Mouse (Mus musculus) heart, embryonic 14.5 days (tissue): ENCODE data around the gene Bbox1. TPM values are rescaled to one million over a fixed set of nuclear protein-coding genes. Genes with fewer than 3 reads are reported as not detected.

Experiments
- ATAC-seq: fragments of 200-750 bp; cut with Nextera tagmentation; 2 replicates; pipeline ENCODE4 v1.8.0; 2017; ENCODE audit warnings: low read depth, moderate TSS enrichment; ENCODE audit not compliant: insufficient number of reproducible peaks, insufficient read depth, low FRiP score
- H3K27ac ChIP-seq, 2 experiments: fragments of 200-500 bp in 1 of 2; fragments of 300-500 bp in 1 of 2; sonication (generic) in 1 of 2; replicated peaks in 1 of 2; 2 replicates each; pipeline ENCODE4 v1.5.1; 2012 to 2014; ENCODE audit warnings: low read depth in 2 of 2, low read length in 2 of 2, control low read depth in 1 of 2, mild to moderate bottlenecking in 1 of 2, mixed read lengths in 1 of 2; ENCODE audit not compliant: control insufficient read depth in 1 of 2, insufficient read depth in 1 of 2
- H3K27me3 ChIP-seq: fragments of 300-500 bp; sonication (generic); 2 replicates; pipeline ENCODE4 v1.6.1; 2014; ENCODE audit warnings: mild to moderate bottlenecking, low read length, control low read depth; ENCODE audit not compliant: control insufficient read depth, insufficient read depth
- H3K36me3 ChIP-seq: fragments of 300-500 bp; sonication (generic); 2 replicates; pipeline ENCODE4 v1.6.1; 2014; ENCODE audit warnings: mild to moderate bottlenecking, control low read depth, low read length, mixed read lengths; ENCODE audit not compliant: control insufficient read depth, insufficient read depth
- H3K4me1 ChIP-seq, 2 experiments: fragments of 200-500 bp in 1 of 2; fragments of 300-500 bp in 1 of 2; sonication (generic) in 1 of 2; 2 replicates each; pipeline ENCODE4 v1.6.1; 2012 to 2014; ENCODE audit warnings: low read length in 2 of 2, control low read depth in 1 of 2, mixed read lengths in 1 of 2; ENCODE audit not compliant: control insufficient read depth in 2 of 2, insufficient read depth in 2 of 2
- H3K4me2 ChIP-seq: fragments of 300-500 bp; sonication (generic); 2 replicates; pipeline ENCODE4 v1.6.1; 2014; ENCODE audit warnings: mild to moderate bottlenecking, low read length
- H3K4me3 ChIP-seq, 2 experiments: fragments of 200-500 bp in 1 of 2; fragments of 300-500 bp in 1 of 2; sonication (generic) in 1 of 2; 2 replicates each; pipeline ENCODE4 v1.5.1; 2012 to 2014; ENCODE audit warnings: low read length in 2 of 2, mild to moderate bottlenecking in 2 of 2, control low read depth in 1 of 2, low read depth in 1 of 2, moderate library complexity in 1 of 2; ENCODE audit not compliant: control insufficient read depth in 1 of 2, insufficient read depth in 1 of 2
- H3K9ac ChIP-seq: fragments of 300-500 bp; sonication (generic); 2 replicates; pipeline ENCODE4 v1.6.1; 2014; ENCODE audit warnings: mild to moderate bottlenecking, low read length
- H3K9me3 ChIP-seq: fragments of 300-500 bp; sonication (generic); 2 replicates; pipeline ENCODE4 v1.6.1; 2016; ENCODE audit warnings: low read length, control low read depth; ENCODE audit not compliant: control insufficient read depth
- WGBS: fragments of 180-500 bp; shearing (Covaris S2); extraction: QIAGEN DNeasy Blood & Tissue Kit; methylation state at CpG from one replicate; pipeline ENCODE4 v1.1.7; 2014; 5-methylcytosine and 5-hydroxymethylcytosine counted together
- polyA plus RNA-seq: library from polyadenylated mRNA; unstranded; fragments of >200 nt; fragmentation: Nextera tagmentation; extraction: Ambion mirVana; gene quantifications from 2 replicates; pipeline ENCODE4 v1.2.1, GENCODE M21; 2014

Bbox1 gene
- polyA plus RNA-seq, 1 experiment from 2014 or later: 0.08 TPM

- H3K4me3 ChIP-seq: no peak overlapping the region
- no peaks in the 10 kb centered on the region for H3K27me3 ChIP-seq
- ATAC-seq: no peak
- H3K27ac ChIP-seq: no peak overlapping the region
- H3K4me2 ChIP-seq: no peak overlapping the region
- 66% methylated on average over 9 of the region's 9 CpGs for WGBS
- no peaks in the 10 kb centered on the region for H3K36me3 ChIP-seq
- H3K9me3 ChIP-seq: no peaks in the 10 kb centered on the region
- H3K4me1 ChIP-seq: peaks cover 0 to 4% of the 10 kb centered on the region in 2 experiments; a peak in 1 of 4 replicates
- H3K9ac ChIP-seq: no peak overlapping the region
Observed at GRCm38 (mm10) chr2:110232252-110232651, 82.1 kb downstream of the Bbox1 start.

DNA sequence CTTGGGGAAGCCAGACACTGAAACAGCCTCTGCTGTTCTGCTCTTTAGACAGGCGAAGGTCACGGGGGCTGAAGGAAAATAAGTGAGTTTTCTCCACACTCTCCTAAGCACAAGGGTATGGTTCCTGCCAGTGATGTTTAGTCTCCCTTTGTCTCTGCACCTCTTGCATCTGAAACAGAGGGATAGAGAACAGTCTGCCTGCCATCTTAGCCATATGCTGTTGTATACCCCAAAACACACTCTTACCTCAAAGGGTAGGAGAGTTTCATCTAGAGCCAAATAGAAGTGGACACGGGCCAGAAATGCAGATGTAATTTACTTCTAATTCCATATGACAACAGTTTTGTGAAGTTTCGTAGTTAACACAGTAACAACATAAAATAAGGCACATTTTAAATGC lies 83.6 kb downstream of the Bbox1 start:
- no peak for ATAC-seq
- H3K27ac ChIP-seq: no peak overlapping the region
- WGBS: 80% methylated on average over 4 of the region's 4 CpGs

DNA sequence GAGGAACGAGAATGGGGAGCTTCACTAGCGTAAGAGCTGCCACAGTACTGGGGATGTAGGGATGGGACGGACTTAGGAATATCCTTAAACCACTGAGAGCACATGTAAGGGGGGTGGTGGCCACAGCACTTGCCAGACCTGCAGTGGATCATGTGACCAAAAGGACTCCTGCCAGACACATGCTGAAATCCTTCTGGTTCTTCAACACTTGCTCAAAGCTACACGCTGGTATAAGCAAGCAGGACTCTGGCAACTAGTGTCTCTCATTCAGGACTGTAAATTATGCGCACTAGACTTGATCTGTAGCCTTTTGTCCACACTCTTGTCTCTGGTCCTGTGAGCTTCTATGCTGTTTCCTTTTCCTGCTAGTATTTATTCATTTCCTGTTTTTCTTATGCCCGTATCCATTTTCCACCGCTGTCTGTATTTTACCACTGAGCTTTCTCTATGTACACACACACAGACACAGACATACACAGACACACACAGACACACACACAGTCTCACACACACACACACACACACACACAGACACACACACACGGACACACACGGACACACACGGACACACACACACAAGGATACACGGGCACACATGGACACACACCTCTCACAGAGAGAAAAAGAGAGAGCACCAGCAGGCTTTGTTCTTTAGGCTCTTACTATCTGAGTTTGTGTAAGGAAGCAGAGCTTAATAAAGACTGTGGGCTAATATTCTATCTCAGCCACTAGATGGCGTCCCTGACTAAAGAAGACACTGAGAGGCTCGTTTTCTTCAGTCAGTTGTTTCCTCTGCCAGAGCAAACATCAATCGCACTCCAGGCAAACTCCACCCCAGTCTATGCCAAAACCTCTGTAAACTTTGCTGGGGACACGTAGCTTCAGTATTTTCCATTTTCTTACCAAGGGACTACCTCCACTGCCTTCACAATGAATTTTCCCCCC lies 84.9 kb downstream of the Bbox1 start:
- no peaks in the 10 kb centered on the region for H3K36me3 ChIP-seq
- WGBS: 27% methylated on average over 15 of the region's 15 CpGs
- no peaks in the 10 kb centered on the region for H3K9me3 ChIP-seq
- H3K4me2 ChIP-seq: peak overlapping the region; percentile 38
- peaks cover 0 to 2% of the 10 kb centered on the region in 2 experiments; a peak in 1 of 4 replicates for H3K4me1 ChIP-seq
- peak; percentile 56; the same call in 1 of the 2 replicates for ATAC-seq
- H3K27me3 ChIP-seq: no peaks in the 10 kb centered on the region
- H3K27ac ChIP-seq: no peak overlapping the region
- no peak overlapping the region; a peak in 1 of 4 replicates for H3K4me3 ChIP-seq
- no peak overlapping the region for H3K9ac ChIP-seq

More for the DNA sequence above, 83.6 kb downstream of the Bbox1 start:
- H3K36me3 ChIP-seq: no peaks in the 10 kb centered on the region
- H3K9ac ChIP-seq: no peak overlapping the region
- H3K9me3 ChIP-seq: no peaks in the 10 kb centered on the region
- H3K27me3 ChIP-seq: no peaks in the 10 kb centered on the region
- H3K4me2 ChIP-seq: no peak overlapping the region
- H3K4me3 ChIP-seq: no peak overlapping the region
- peaks cover 0 to 4% of the 10 kb centered on the region in 2 experiments; a peak in 1 of 4 replicates for H3K4me1 ChIP-seq

DNA sequence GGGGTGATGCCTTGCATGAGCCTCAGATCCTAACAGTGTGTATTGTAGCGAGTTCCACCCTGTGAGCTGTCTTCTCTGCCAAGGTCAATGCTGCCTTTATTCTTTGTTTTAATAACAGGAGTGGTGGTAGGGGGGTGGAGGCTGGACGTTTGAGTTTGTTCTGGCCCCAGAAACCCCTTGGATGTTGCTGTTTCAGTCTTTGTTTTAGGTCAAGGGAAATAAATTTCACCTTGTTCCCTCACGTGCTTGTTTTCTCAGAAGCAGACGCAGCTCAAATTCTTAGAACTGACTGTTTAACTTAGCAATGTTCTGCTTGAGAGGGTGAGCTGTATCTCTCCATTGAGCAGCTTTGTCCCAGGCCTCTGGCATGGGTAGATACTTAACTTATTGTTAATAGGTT lies 87.9 kb downstream of the Bbox1 start:
- Histone ChIP-seq H3K27me3 (no peaks in the 10 kb centered on the region), H3K36me3 (no peaks in the 10 kb centered on the region), H3K4me1 (peaks cover 0 to 2% of the 10 kb centered on the region in 2 experiments; a peak in 1 of 4 replicates), H3K4me2 (no peak overlapping the region), H3K9ac (no peak overlapping the region), H3K9me3 (no peaks in the 10 kb centered on the region), H3K27ac (no peak overlapping the region), H3K4me3 (no peak overlapping the region)
- no peak for ATAC-seq
- WGBS: 62% methylated on average over 4 of the region's 4 CpGs

GRCm38 (mm10) chr2:110225969-110226368 lies 88.4 kb downstream of the Bbox1 start:
- H3K27me3 ChIP-seq: no peaks in the 10 kb centered on the region

GRCm38 (mm10) chr2:110222793-110223192 lies 91.6 kb downstream of the Bbox1 start:
- H3K4me3 ChIP-seq: no peak overlapping the region
- H3K9ac ChIP-seq: no peak overlapping the region
- H3K4me2 ChIP-seq: no peak overlapping the region
- no peaks in the 10 kb centered on the region for H3K9me3 ChIP-seq
- WGBS: 66% methylated on average over 2 of the region's 2 CpGs
- no peaks in the 10 kb centered on the region for H3K4me1 ChIP-seq
- no peaks in the 10 kb centered on the region for H3K27me3 ChIP-seq
- ATAC-seq: no peak
- no peak overlapping the region for H3K27ac ChIP-seq
- no peaks in the 10 kb centered on the region for H3K36me3 ChIP-seq

More at GRCm38 (mm10) chr2:110225969-110226368, 88.4 kb downstream of the Bbox1 start:
- Histone ChIP-seq H3K9ac (no peak overlapping the region), H3K36me3 (no peaks in the 10 kb centered on the region), H3K9me3 (no peaks in the 10 kb centered on the region), H3K4me2 (no peak overlapping the region), H3K4me3 (no peak overlapping the region), H3K4me1 (peaks cover 0 to 2% of the 10 kb centered on the region in 2 experiments; a peak in 1 of 4 replicates), H3K27ac (no peak overlapping the region)
- no peak for ATAC-seq

DNA sequence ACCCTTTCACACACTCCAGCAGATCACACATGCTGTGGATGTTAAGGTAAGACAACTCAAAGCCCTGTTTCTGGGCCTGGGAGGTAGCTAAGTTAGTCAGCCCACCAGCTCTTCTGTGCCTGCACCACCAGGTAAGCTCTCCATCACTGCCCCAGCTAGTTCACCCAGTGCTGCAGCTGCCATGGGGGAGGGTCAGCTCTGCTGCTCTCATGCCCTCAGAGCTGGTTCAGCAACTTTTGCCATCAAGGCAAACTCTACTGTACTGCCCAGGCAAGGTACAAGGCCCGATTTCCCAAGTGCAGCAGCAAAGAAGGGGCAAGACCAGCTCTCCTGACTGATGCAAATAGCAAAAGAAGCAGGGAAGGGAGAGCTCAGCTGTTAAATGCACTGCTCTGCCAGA lies 93.9 kb downstream of the Bbox1 start:
- Histone ChIP-seq H3K4me2 (no peak overlapping the region), H3K4me3 (no peak overlapping the region), H3K27me3 (no peaks in the 10 kb centered on the region), H3K4me1 (no peaks in the 10 kb centered on the region), H3K27ac (no peak overlapping the region), H3K9me3 (no peaks in the 10 kb centered on the region), H3K9ac (no peak overlapping the region), H3K36me3 (no peaks in the 10 kb centered on the region)
- WGBS: 68% methylated on average over 1 of the region's 1 CpGs
- no peak for ATAC-seq
